Mouse (Mus musculus) erythroblast, embryonic 14.5 days (primary cell): ENCODE results near the gene Ttc29.

ENCODE experiments used
- GATA1 ChIP-seq: IDR thresholded peaks from 2 replicates; pipeline ENCODE4 v1.6.1; 2012; ENCODE audit warnings: low read length, inconsistent platforms, mixed read lengths
- TAL1 ChIP-seq: IDR thresholded peaks from 3 replicates; pipeline ENCODE4 v1.6.1; 2012; ENCODE audit warnings: low read length, inconsistent platforms, mixed read lengths

- no peak for TF ChIP-seq GATA1
- TF ChIP-seq TAL1: no peak
These were observed 30.4 kb upstream of the Ttc29 start for GRCm38 (mm10) chr8:78182654-78183053.
